Mouse (Mus musculus): ENCODE measurements at regions not wholly inside any gene's neighbourhood (a gene's known extent, or its start where the extent isn't known, plus 50 kb on each side); places are given as distances from the start of the nearest gene placed in this dataset.

GRCm38 (mm10) chr17:15214157-15214685 lies 162.5 kb downstream of the Dll1 start:
- Histone ChIP-seq H3K4me3 (replicated peaks in 1 of 3; ENCODE audit: low read depth in 2 of 3, low read length in 2 of 3, poor library complexity in 1 of 3) (no peak overlapping the region), H3K4me2 (ENCODE audit: insufficient read depth, low read depth, poor library complexity, severe bottlenecking) (no peak overlapping the region), H3K9me3 (replicated peaks; ENCODE audit: low read length) (peaks cover 3% of the 10 kb centered on the region), H3K4me1 (ENCODE audit: control insufficient read depth in 1 of 2, insufficient read depth in 2 of 2) (peaks cover 0 to 22% of the 10 kb centered on the region in 2 experiments; a peak in 2 of 4 replicates), H3K27ac (ENCODE audit: insufficient read depth, low read depth) (no peak overlapping the region), H3K9ac (ENCODE audit: insufficient read depth, low read depth) (no peak overlapping the region), H3K79me2 (replicated peaks; ENCODE audit: control insufficient read depth, extremely low read depth, insufficient read depth, poor library complexity, severe bottlenecking) (no peaks in the 10 kb centered on the region), H3K27me3 (replicated peaks) (no peaks in the 10 kb centered on the region), H3K36me3 (replicated peaks in 1 of 2; ENCODE audit: control insufficient read depth in 1 of 2, insufficient read depth in 1 of 2, low read length in 1 of 2) (no peaks in the 10 kb centered on the region)
- in situ Hi-C loops (cut with MboI; ENCODE audit: low pct_ligation_motif_present, low pct_unique_long_range_greater_than_20kb, low sequenced_read_pairs) = no loop called here
- TF ChIP-seq CHD2 (IDR thresholded peaks at IDR 0.05; ENCODE audit: low read length) = no peak
- no peak for TF ChIP-seq MAX (IDR thresholded peaks at IDR 0.05; ENCODE audit: low read length)
- no peak for TF ChIP-seq RAD21 (IDR thresholded peaks at IDR 0.05; ENCODE audit: low read depth, low read length)
- TF ChIP-seq NELFE (IDR thresholded peaks at IDR 0.05; ENCODE audit: low read depth, low read length) = no peak
- no peak for TF ChIP-seq POLR2AphosphoS2 (IDR thresholded peaks at IDR 0.05; ENCODE audit: low read depth, low read length)
- TF ChIP-seq JUN (IDR thresholded peaks at IDR 0.05; ENCODE audit: insufficient read depth, low read depth, low read length) = no peak
- no peak for TF ChIP-seq MAFK (IDR thresholded peaks at IDR 0.05; ENCODE audit: insufficient replicate concordance, low read length)
- no peak for TF ChIP-seq KAT2A (IDR thresholded peaks at IDR 0.05; ENCODE audit: insufficient replicate concordance, low read length)
- TF ChIP-seq IRF4 (IDR thresholded peaks at IDR 0.05; ENCODE audit: low read depth, low read length) = no peak
- no peak for TF ChIP-seq CTCF (conservative IDR thresholded peaks at IDR 0.05 in 1 of 2, IDR thresholded peaks at IDR 0.05 in 1 of 2; ENCODE audit: low read depth in 2 of 2, low read length in 2 of 2)
- dilution Hi-C loops (cut with MboI; ENCODE audit: extremely low pct_ligation_motif_present, extremely low pct_unique_long_range_greater_than_20kb, low sequenced_read_pairs) = no loop called here
- DNase-seq (ENCODE audit: extremely low read depth) = no peak

DNA sequence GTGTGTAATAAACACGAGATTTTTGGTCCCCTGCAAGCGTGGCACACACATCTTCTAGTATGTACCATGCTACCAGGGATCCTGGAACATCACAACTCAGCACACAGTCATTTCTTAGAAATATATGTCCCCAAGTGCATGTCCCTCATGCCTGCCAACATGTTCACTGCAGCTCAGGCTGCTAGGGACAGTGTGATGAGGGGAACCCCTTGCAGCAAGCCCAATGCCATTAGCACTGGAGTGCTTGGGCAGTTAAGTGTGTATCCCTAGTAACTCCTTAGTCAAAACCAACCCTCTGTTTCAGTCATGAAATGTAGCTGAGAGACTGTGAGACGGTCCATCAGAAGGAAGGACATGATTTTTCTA lies 167.5 kb upstream of the Gm3448 start:
- Histone ChIP-seq H3K9ac (ENCODE audit: insufficient read depth, low read depth) (no peak overlapping the region), H3K9me3 (replicated peaks; ENCODE audit: low read length) (peaks cover 3% of the 10 kb centered on the region), H3K4me1 (ENCODE audit: control insufficient read depth in 1 of 2, insufficient read depth in 2 of 2) (peaks cover 0 to 12% of the 10 kb centered on the region in 2 experiments; a peak in 2 of 4 replicates), H3K27me3 (replicated peaks) (no peaks in the 10 kb centered on the region), H3K79me2 (replicated peaks; ENCODE audit: control insufficient read depth, extremely low read depth, insufficient read depth, poor library complexity, severe bottlenecking) (no peaks in the 10 kb centered on the region), H3K36me3 (replicated peaks in 1 of 2; ENCODE audit: control insufficient read depth in 1 of 2, insufficient read depth in 1 of 2, low read length in 1 of 2) (no peaks in the 10 kb centered on the region), H3K27ac (ENCODE audit: insufficient read depth, low read depth) (no peak overlapping the region), H3K4me2 (ENCODE audit: insufficient read depth, low read depth, poor library complexity, severe bottlenecking) (no peak overlapping the region), H3K4me3 (replicated peaks in 1 of 3; ENCODE audit: low read depth in 2 of 3, low read length in 2 of 3, poor library complexity in 1 of 3) (no peak overlapping the region)
- TF ChIP-seq NELFE (IDR thresholded peaks at IDR 0.05; ENCODE audit: low read depth, low read length) (no peak), EP300 (IDR thresholded peaks at IDR 0.05; ENCODE audit: low read length) (no peak), CHD1 (IDR thresholded peaks at IDR 0.05; ENCODE audit: low read depth, low read length) (no peak), USF2 (conservative IDR thresholded peaks at IDR 0.05; ENCODE audit: low read depth, low read length) (no peak)
- DNase-seq (ENCODE audit: extremely low read depth) = no peak
- in situ Hi-C loops (cut with MboI; ENCODE audit: low pct_ligation_motif_present, low pct_unique_long_range_greater_than_20kb, low sequenced_read_pairs) (no loop called here), dilution Hi-C loops (cut with MboI; ENCODE audit: extremely low pct_ligation_motif_present, extremely low pct_unique_long_range_greater_than_20kb, low sequenced_read_pairs) (no loop called here)

Measured in CH12.LX (cell line).